Mouse (Mus musculus) megakaryocyte, embryonic 14.5 days (primary cell): ENCODE results near the gene Bak1.

Experiments
- FLI1 ChIP-seq: IDR thresholded peaks from 2 replicates; pipeline ENCODE4 v1.6.1; 2012; ENCODE audit warnings: low read length, inconsistent platforms, mixed read lengths
- GATA1 ChIP-seq: IDR thresholded peaks from 3 replicates; pipeline ENCODE4 v1.6.1; 2012; ENCODE audit warnings: mixed read lengths, low read length, inconsistent platforms, borderline replicate concordance

DNA sequence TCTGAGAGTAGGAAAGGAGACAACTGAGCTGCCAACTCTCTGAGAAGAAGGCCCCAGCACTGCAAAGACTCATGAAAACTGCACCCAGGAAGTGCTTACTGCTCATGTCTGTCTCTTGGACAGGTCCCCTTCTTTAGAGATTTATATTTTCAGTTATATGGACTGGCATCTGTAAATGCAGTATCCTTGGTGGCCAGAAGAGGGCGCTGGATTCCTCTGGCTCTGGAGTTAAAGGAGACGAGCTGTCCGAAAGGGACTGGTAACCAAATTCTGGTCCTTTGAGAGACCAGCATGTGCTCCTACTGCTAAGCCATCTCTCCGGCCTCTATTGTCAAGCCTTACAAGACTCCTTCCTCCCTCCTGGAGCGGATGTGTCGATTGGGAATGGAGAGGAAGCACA is 26.9 kb downstream of the Bak1 start:
- TF ChIP-seq GATA1 (no peak), FLI1 (no peak)
